Mouse (Mus musculus) liver, adult (tissue): ENCODE measurements around the gene Kcnd3.

ENCODE experiments used
- GATA4 ChIP-seq: IDR thresholded peaks from 2 replicates; pipeline ENCODE4 v1.6.1; 2014; ENCODE audit warnings: mild to moderate bottlenecking, low read length; ENCODE audit not compliant: insufficient replicate concordance

The Kcnd3 gene

GRCm38 (mm10) chr3:105436971-105437370 is 15.2 kb upstream of the Kcnd3 start:
- TF ChIP-seq GATA4, result no peak

GRCm38 (mm10) chr3:105440873-105441495 is 11.1 kb upstream of the Kcnd3 start:
- no peak for TF ChIP-seq GATA4

- TF ChIP-seq GATA4, result no peak
Observed at GRCm38 (mm10) chr3:105450641-105451470, 1.3 kb upstream of the Kcnd3 start.

- TF ChIP-seq GATA4, result no peak
Observed at GRCm38 (mm10) chr3:105452556-105453213, 555 bp downstream of the Kcnd3 start.

- TF ChIP-seq GATA4, result no peak
Observed at GRCm38 (mm10) chr3:105453214-105453950, 1.3 kb downstream of the Kcnd3 start.

- no peak for TF ChIP-seq GATA4
Observed at GRCm38 (mm10) chr3:105457657-105458056, 5.5 kb downstream of the Kcnd3 start.

GRCm38 (mm10) chr3:105466538-105466937 is 14.4 kb downstream of the Kcnd3 start:
- no peak for TF ChIP-seq GATA4

GRCm38 (mm10) chr3:105472564-105472963 is 20.4 kb downstream of the Kcnd3 start:
- no peak for TF ChIP-seq GATA4

DNA sequence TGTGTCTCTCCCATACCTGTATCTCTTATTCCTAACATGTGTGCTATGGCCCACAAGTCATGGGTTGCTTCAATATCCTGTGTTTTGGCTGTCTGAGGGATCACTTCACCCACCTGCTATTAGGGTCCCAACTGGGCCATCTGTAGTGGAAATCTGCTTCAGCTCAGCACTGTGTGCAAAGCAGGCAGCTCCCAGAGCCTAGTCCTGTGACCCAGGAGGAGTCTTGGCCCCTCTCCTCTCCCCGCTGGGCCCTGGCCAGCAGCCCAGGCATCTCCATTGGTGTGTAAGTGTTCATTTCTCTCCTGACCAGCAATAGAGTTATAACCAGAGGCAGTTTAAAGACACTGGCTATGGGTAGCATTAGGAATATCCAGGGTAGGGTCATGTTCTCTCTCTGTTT is 24.3 kb downstream of the Kcnd3 start:
- TF ChIP-seq GATA4, result no peak

DNA sequence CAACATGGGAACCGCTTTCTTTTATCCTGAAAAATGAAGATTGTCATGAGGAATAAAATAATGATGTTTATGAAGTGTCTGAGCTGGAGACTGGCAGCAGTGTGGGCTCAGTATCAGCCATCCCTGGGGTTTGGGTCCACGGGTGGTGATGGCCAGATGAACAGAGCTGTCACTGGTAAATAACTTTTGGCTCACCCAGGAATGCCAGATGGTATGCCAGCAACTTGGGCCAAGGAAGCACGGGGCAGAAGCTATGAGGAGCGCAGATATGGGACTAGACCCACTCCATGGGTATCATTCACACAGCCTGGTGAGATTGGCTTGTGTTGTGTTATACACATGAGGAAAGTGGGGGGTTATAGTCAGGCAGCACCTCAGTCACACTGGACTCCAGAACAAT is 26.7 kb downstream of the Kcnd3 start:
- TF ChIP-seq GATA4, result no peak

DNA sequence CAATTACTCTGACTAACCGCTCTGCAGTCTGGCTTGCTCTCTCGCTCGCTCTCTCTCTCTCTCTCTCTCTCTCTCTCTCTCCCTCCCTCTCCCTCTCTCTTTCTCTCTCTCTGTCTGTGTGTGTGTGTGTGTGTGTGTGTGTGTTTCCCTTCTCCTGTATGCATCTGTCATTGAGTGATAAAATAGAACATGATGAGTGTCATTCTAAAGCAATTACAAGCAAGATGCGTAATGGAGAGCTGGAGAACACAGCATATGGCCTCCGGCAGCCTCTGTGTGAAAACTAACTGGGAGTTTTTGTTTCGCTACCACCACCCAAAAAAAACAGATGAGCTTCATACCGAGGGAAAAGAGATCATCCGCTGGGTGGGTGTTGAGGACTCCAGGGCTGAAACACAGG is 29.3 kb downstream of the Kcnd3 start:
- TF ChIP-seq GATA4, result no peak

- TF ChIP-seq GATA4, result no peak
Observed at GRCm38 (mm10) chr3:105483651-105484052, 31.5 kb downstream of the Kcnd3 start.

- TF ChIP-seq GATA4, result no peak
Observed at GRCm38 (mm10) chr3:105487171-105487570, 35.0 kb downstream of the Kcnd3 start.

DNA sequence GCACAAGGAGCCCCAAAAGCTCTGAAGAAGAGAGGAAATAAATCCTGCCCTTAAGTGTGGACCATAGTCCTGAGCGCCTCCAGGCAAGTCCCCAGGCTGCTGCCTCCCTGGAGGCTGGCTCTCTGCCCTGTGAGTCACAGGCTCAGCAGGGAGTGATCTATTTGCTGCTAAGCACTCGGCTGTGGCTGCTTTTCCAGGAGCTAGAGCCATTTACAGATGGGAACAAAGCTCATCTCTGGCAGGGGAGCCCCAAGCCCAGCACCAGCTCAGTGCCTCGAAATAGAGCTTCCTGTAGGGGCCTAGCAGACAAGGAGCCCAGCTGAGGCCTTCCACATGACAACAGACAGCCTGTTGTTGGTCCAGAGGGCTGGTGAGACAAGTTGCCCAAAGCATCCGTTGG is 37.5 kb downstream of the Kcnd3 start:
- TF ChIP-seq GATA4, result no peak

GRCm38 (mm10) chr3:105494886-105495285 is 42.8 kb downstream of the Kcnd3 start:
- TF ChIP-seq GATA4, result no peak
